Mouse (Mus musculus) hindbrain, embryonic 13.5 days (tissue): ENCODE data around the gene Heg1. TPM values are rescaled to one million over a fixed set of nuclear protein-coding genes. Genes with fewer than 3 reads are reported as not detected.

Experiments
- ATAC-seq: fragments of 200-750 bp; cut with Nextera tagmentation; 2 replicates; pipeline ENCODE4 v1.8.0; 2017; ENCODE audit warnings: moderate TSS enrichment; ENCODE audit not compliant: low FRiP score
- H3K27ac ChIP-seq: fragments of 300-500 bp; sonication (generic); 2 replicates; pipeline ENCODE4 v1.5.1; 2015; ENCODE audit warnings: inconsistent platforms, mild to moderate bottlenecking, moderate library complexity
- H3K27me3 ChIP-seq: fragments of 300-500 bp; sonication (generic); 2 replicates; pipeline ENCODE4 v1.6.1; 2015; ENCODE audit warnings: mild to moderate bottlenecking, inconsistent platforms
- H3K36me3 ChIP-seq: fragments of 300-500 bp; sonication (generic); 2 replicates; pipeline ENCODE4 v1.6.1; 2015; ENCODE audit warnings: mild to moderate bottlenecking, inconsistent platforms
- H3K4me1 ChIP-seq: fragments of 300-500 bp; sonication (generic); replicated peaks from 2 replicates; pipeline ENCODE4 v1.6.1; 2015; ENCODE audit warnings: inconsistent platforms
- H3K4me2 ChIP-seq: fragments of 300-500 bp; sonication (generic); 2 replicates; pipeline ENCODE4 v1.6.1; 2015; ENCODE audit warnings: inconsistent platforms, mild to moderate bottlenecking, moderate library complexity
- H3K4me3 ChIP-seq: fragments of 300-500 bp; sonication (generic); 2 replicates; pipeline ENCODE4 v1.5.1; 2015; ENCODE audit warnings: mild to moderate bottlenecking, inconsistent platforms
- H3K9ac ChIP-seq: fragments of 300-500 bp; sonication (generic); 2 replicates; pipeline ENCODE4 v1.6.1; 2015; ENCODE audit warnings: mild to moderate bottlenecking, inconsistent platforms
- H3K9me3 ChIP-seq: fragments of 300-500 bp; sonication (generic); 2 replicates; pipeline ENCODE4 v1.6.1; 2016; ENCODE audit warnings: inconsistent platforms
- WGBS: fragments of 180-500 bp; shearing (Covaris S2); methylation state at CpG from one replicate; pipeline ENCODE4 v1.1.7; 2015; 5-methylcytosine and 5-hydroxymethylcytosine counted together
- polyA plus RNA-seq: library from polyadenylated mRNA; unstranded; fragments of >200 nt; fragmentation: Nextera tagmentation; extraction: Ambion mirVana; gene quantifications from 2 replicates; pipeline ENCODE4 v1.2.1, GENCODE M21; 2015

The Heg1 gene
- polyA plus RNA-seq, 1 experiment from 2014 or later = 10.2 TPM

- H3K27me3 ChIP-seq = no peaks in the 10 kb centered on the region
- H3K36me3 ChIP-seq = peaks cover 9% of the 10 kb centered on the region; the same call in 1 of the 2 replicates
- H3K9ac ChIP-seq = no peak overlapping the region
- no peak overlapping the region for H3K27ac ChIP-seq
- ATAC-seq = no peak
- H3K9me3 ChIP-seq = no peaks in the 10 kb centered on the region
- H3K4me3 ChIP-seq = no peak overlapping the region
- H3K4me1 ChIP-seq = no peaks in the 10 kb centered on the region
- no peak overlapping the region for H3K4me2 ChIP-seq
- 64% methylated on average over 8 of the region's 8 CpGs for whole genome bisulfite sequencing
Measured at GRCm38 (mm10) chr16:33755293-33755692, 71.1 kb downstream of the Heg1 start.

GRCm38 (mm10) chr16:33755961-33756360, 71.8 kb downstream of the Heg1 start:
- Histone ChIP-seq H3K27me3 (no peaks in the 10 kb centered on the region), H3K27ac (no peak overlapping the region), H3K4me1 (no peaks in the 10 kb centered on the region), H3K9me3 (no peaks in the 10 kb centered on the region), H3K36me3 (peaks cover 9% of the 10 kb centered on the region; the same call in 1 of the 2 replicates), H3K4me2 (no peak overlapping the region), H3K9ac (no peak overlapping the region), H3K4me3 (no peak overlapping the region)
- ATAC-seq = no peak
- WGBS = 68% methylated on average over 16 of the region's 16 CpGs

- Histone ChIP-seq H3K27me3 (no peaks in the 10 kb centered on the region), H3K9ac (no peak overlapping the region), H3K9me3 (no peaks in the 10 kb centered on the region), H3K27ac (no peak overlapping the region), H3K4me1 (no peaks in the 10 kb centered on the region), H3K4me2 (no peak overlapping the region), H3K36me3 (peaks cover 5% of the 10 kb centered on the region; the same call in 1 of the 2 replicates), H3K4me3 (no peak overlapping the region)
- 61% methylated on average over 6 of the region's 6 CpGs for whole genome bisulfite sequencing
- ATAC-seq = no peak
Measured at GRCm38 (mm10) chr16:33756396-33756795, 72.2 kb downstream of the Heg1 start.

- Histone ChIP-seq H3K9me3 (no peaks in the 10 kb centered on the region), H3K36me3 (0 out of 2 replicates have a peak, but pooled peaks cover 3% of the 10 kb centered on the region), H3K27ac (no peak overlapping the region), H3K27me3 (no peaks in the 10 kb centered on the region), H3K4me2 (no peak overlapping the region), H3K4me3 (no peak overlapping the region), H3K4me1 (peaks cover 3% of the 10 kb centered on the region), H3K9ac (no peak overlapping the region)
- 94% methylated on average over 7 of the region's 7 CpGs for WGBS
- ATAC-seq = no peak
Measured at GRCm38 (mm10) chr16:33759207-33759606, 75.0 kb downstream of the Heg1 start.

GRCm38 (mm10) chr16:33760542-33760941, 76.4 kb downstream of the Heg1 start:
- 32% methylated on average over 5 of the region's 5 CpGs for WGBS
- no peak for ATAC-seq
- Histone ChIP-seq H3K4me2 (peak overlapping the region; percentile 3; the same call in 1 of the 2 replicates), H3K27ac (no peak overlapping the region), H3K4me1 (peaks cover 12% of the 10 kb centered on the region), H3K27me3 (no peaks in the 10 kb centered on the region), H3K9ac (no peak overlapping the region), H3K4me3 (no peak overlapping the region), H3K36me3 (no peaks in the 10 kb centered on the region), H3K9me3 (no peaks in the 10 kb centered on the region)

- H3K4me3 ChIP-seq = no peak overlapping the region
- no peak overlapping the region for H3K27ac ChIP-seq
- peak overlapping the region; percentile 3; the same call in 1 of the 2 replicates for H3K4me2 ChIP-seq
- ATAC-seq = peak; percentile 57; the same call in 1 of the 2 replicates
- H3K27me3 ChIP-seq = no peaks in the 10 kb centered on the region
- H3K4me1 ChIP-seq = peaks cover 12% of the 10 kb centered on the region
- 41% methylated on average over 11 of the region's 11 CpGs for WGBS
- H3K36me3 ChIP-seq = no peaks in the 10 kb centered on the region
- no peak overlapping the region for H3K9ac ChIP-seq
- H3K9me3 ChIP-seq = no peaks in the 10 kb centered on the region
Measured at GRCm38 (mm10) chr16:33760996-33761395, 76.8 kb downstream of the Heg1 start.

- 0 out of 2 replicates have a peak, but pooled peaks cover 5% of the 10 kb centered on the region for H3K36me3 ChIP-seq
- peak overlapping the region; percentile 30 for H3K4me2 ChIP-seq
- ATAC-seq = no peak
- no peaks in the 10 kb centered on the region for H3K9me3 ChIP-seq
- H3K27ac ChIP-seq = peak overlapping the region; percentile 46
- 0 out of 2 replicates have a peak overlapping the region, but pooled peaks have one; percentile 4 for H3K9ac ChIP-seq
- H3K4me1 ChIP-seq = peaks cover 12% of the 10 kb centered on the region
- H3K4me3 ChIP-seq = no peak overlapping the region
- no peaks in the 10 kb centered on the region for H3K27me3 ChIP-seq
- 38% methylated on average over 12 of the region's 12 CpGs for WGBS
Measured at GRCm38 (mm10) chr16:33764501-33765193, 80.5 kb downstream of the Heg1 start.

- Histone ChIP-seq H3K9me3 (no peaks in the 10 kb centered on the region), H3K27me3 (no peaks in the 10 kb centered on the region), H3K4me1 (peaks cover 12% of the 10 kb centered on the region), H3K9ac (no peak overlapping the region), H3K4me2 (no peak overlapping the region), H3K36me3 (0 out of 2 replicates have a peak, but pooled peaks cover 5% of the 10 kb centered on the region), H3K4me3 (no peak overlapping the region), H3K27ac (no peak overlapping the region)
- no peak for ATAC-seq
- WGBS = 93% methylated on average over 2 of the region's 2 CpGs
Measured at GRCm38 (mm10) chr16:33765477-33765876, 81.3 kb downstream of the Heg1 start.

- no peak overlapping the region for H3K4me3 ChIP-seq
- no peaks in the 10 kb centered on the region for H3K9me3 ChIP-seq
- peaks cover 12% of the 10 kb centered on the region for H3K4me1 ChIP-seq
- H3K4me2 ChIP-seq = no peak overlapping the region
- no peaks in the 10 kb centered on the region for H3K27me3 ChIP-seq
- WGBS = 89% methylated on average over 12 of the region's 12 CpGs
- no peak for ATAC-seq
- no peak overlapping the region for H3K27ac ChIP-seq
- 0 out of 2 replicates have a peak, but pooled peaks cover 5% of the 10 kb centered on the region for H3K36me3 ChIP-seq
- H3K9ac ChIP-seq = no peak overlapping the region
Measured at GRCm38 (mm10) chr16:33766309-33766708, 82.1 kb downstream of the Heg1 start.

- Histone ChIP-seq H3K9ac (no peak overlapping the region), H3K4me1 (peaks cover 12% of the 10 kb centered on the region), H3K27ac (no peak overlapping the region), H3K27me3 (no peaks in the 10 kb centered on the region), H3K4me2 (no peak overlapping the region), H3K4me3 (no peak overlapping the region), H3K9me3 (no peaks in the 10 kb centered on the region), H3K36me3 (0 out of 2 replicates have a peak, but pooled peaks cover 5% of the 10 kb centered on the region)
- WGBS = 69% methylated on average over 15 of the region's 15 CpGs
- ATAC-seq = no peak
Measured at GRCm38 (mm10) chr16:33766757-33767156, 82.6 kb downstream of the Heg1 start.

- H3K27me3 ChIP-seq = no peaks in the 10 kb centered on the region
- no peak overlapping the region for H3K4me2 ChIP-seq
- no peak for ATAC-seq
- H3K27ac ChIP-seq = no peak overlapping the region
- 94% methylated on average over 3 of the region's 3 CpGs for WGBS
- 0 out of 2 replicates have a peak, but pooled peaks cover 5% of the 10 kb centered on the region for H3K36me3 ChIP-seq
- peaks cover 12% of the 10 kb centered on the region for H3K4me1 ChIP-seq
- H3K9me3 ChIP-seq = no peaks in the 10 kb centered on the region
- H3K4me3 ChIP-seq = no peak overlapping the region
- H3K9ac ChIP-seq = no peak overlapping the region
Measured at GRCm38 (mm10) chr16:33768491-33769278, 84.5 kb downstream of the Heg1 start.

- Histone ChIP-seq H3K4me3 (no peak overlapping the region), H3K4me2 (no peak overlapping the region), H3K9ac (no peak overlapping the region), H3K27ac (no peak overlapping the region), H3K4me1 (peaks cover 2% of the 10 kb centered on the region), H3K36me3 (0 out of 2 replicates have a peak, but pooled peaks cover 5% of the 10 kb centered on the region), H3K27me3 (no peaks in the 10 kb centered on the region), H3K9me3 (no peaks in the 10 kb centered on the region)
- WGBS = 88% methylated on average over 7 of the region's 7 CpGs
- no peak for ATAC-seq
Measured at GRCm38 (mm10) chr16:33769848-33770247, 85.7 kb downstream of the Heg1 start.
